Mouse (Mus musculus): ENCODE data around the gene Fam149a. TPM values are rescaled to one million over a fixed set of nuclear protein-coding genes. Genes with fewer than 3 reads are reported as not detected.

Fam149a gene
- polyA plus RNA-seq (2014; fragmentation: Nextera tagmentation; extraction: Ambion mirVana), result 12.8 and 14.1 TPM in 2 replicates

DNA sequence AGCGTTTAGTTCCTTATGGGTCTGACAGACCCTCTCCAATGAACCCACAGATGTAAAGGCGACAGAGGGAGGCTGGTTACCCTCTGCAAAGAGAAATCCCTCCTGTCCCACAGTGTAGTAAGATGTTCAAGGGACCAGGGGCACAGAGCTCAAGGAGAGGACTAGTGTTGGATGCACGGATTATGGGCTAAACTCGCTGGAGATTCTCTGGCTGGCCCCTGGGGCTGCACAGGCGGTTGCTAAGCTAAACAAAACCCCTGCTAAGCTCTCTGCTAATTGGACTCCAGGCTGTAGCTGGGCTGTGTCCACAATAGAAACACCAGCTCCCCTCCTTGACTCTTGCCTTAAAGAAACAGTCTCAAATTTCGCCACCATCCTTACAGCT is at the start of gene Fam149a:
Fam149a (minus strand) TSS at position 329 of the 385 bp plus-strand sequence.
- Histone ChIP-seq H3K27ac (no peak within 1 kb of the TSS), H3K27me3 (ENCODE audit: control insufficient read depth, insufficient read depth, low read length) (peaks cover 8% of the 10 kb centered on the region; the same call in 1 of the 2 replicates), H3K36me3 (replicated peaks; ENCODE audit: control insufficient read depth, insufficient read depth) (no peaks in the 10 kb centered on the region), H3K4me2 (replicated peaks) (peak within 1 kb of the TSS; percentile 91), H3K9me3 (ENCODE audit: control insufficient read depth, low read length) (no peaks in the 10 kb centered on the region), H3K4me3 (replicated peaks; ENCODE audit: low read length) (peak within 1 kb of the TSS; percentile 42), H3K4me1 (replicated peaks; ENCODE audit: control insufficient read depth, insufficient read depth, low read length) (peaks cover 14% of the 10 kb centered on the region), H3K9ac (peak within 1 kb of the TSS; percentile 65)
- ATAC-seq (ENCODE audit: low FRiP score) (peak; percentile 66; the same call in 1 of the 2 replicates), DNase-seq (ENCODE audit: low spot score) (peak; percentile 56)
- WGBS, result 2% methylated on average over 6 of the region's 6 CpGs

DNA sequence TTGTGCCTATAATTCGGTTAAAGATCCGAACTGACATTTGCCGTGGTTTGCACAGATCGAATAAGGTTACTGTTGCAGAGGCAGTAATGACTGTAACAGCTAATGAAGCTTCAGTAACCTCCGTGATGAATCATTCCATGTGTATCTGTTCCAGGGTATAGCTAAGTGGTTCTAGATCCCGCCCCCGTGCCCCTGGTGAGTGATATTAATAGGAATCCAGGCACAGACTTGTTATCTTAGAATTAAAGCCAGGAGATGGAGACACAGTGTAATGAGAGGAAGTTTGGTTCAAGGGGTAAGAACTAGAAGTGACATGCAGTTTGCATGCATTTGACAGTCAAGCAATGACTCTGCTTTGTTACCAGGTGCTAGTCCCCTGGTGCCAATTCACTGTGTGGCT is 38.1 kb upstream of the Fam149a start:
- no peaks in the 10 kb centered on the region for H3K9me3 ChIP-seq (ENCODE audit: control insufficient read depth, low read length)
- H3K4me1 ChIP-seq (replicated peaks; ENCODE audit: control insufficient read depth, insufficient read depth, low read length), result no peaks in the 10 kb centered on the region
- H3K4me3 ChIP-seq (replicated peaks; ENCODE audit: low read length), result no peak overlapping the region
- H3K27me3 ChIP-seq (ENCODE audit: control insufficient read depth, insufficient read depth, low read length), result no peaks in the 10 kb centered on the region
- WGBS, result 94% methylated on average over 7 of the region's 7 CpGs
- no peak overlapping the region for H3K27ac ChIP-seq
- no peaks in the 10 kb centered on the region for H3K36me3 ChIP-seq (replicated peaks; ENCODE audit: control insufficient read depth, insufficient read depth)
- ATAC-seq (ENCODE audit: low FRiP score) (no peak), DNase-seq (ENCODE audit: low spot score) (no peak)
- H3K4me2 ChIP-seq (replicated peaks), result no peak overlapping the region
- H3K9ac ChIP-seq, result no peak overlapping the region

DNA sequence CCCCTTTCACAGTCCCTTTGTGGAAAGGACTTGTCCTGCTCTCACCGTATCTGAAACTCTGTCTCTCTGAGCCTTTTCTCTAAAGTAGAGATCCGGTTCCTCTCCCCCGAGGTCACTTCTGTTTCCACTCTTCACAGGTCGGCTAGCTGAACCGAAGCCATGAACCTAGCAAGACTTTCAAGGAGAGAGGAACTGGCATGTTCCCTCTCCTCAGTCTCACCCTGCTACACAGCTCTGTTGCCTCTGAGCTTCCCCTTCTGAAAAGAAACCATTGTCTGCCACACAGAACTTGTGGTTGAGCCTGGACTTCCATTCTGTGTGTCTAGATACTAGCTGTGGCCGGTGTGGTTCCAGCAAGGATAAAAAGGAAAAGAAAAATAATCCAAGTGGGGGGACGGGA is 32.9 kb upstream of the Fam149a start:
- H3K9ac ChIP-seq, result no peak overlapping the region
- DNase-seq (ENCODE audit: low spot score) (no peak), ATAC-seq (ENCODE audit: low FRiP score) (no peak)
- H3K4me1 ChIP-seq (replicated peaks; ENCODE audit: control insufficient read depth, insufficient read depth, low read length), result no peaks in the 10 kb centered on the region
- no peak overlapping the region for H3K27ac ChIP-seq
- H3K27me3 ChIP-seq (ENCODE audit: control insufficient read depth, insufficient read depth, low read length), result no peaks in the 10 kb centered on the region
- no peaks in the 10 kb centered on the region for H3K9me3 ChIP-seq (ENCODE audit: control insufficient read depth, low read length)
- no peak overlapping the region for H3K4me2 ChIP-seq (replicated peaks)
- H3K4me3 ChIP-seq (replicated peaks; ENCODE audit: low read length), result no peak overlapping the region
- WGBS, result 91% methylated on average over 7 of the region's 7 CpGs
- H3K36me3 ChIP-seq (replicated peaks; ENCODE audit: control insufficient read depth, insufficient read depth), result no peaks in the 10 kb centered on the region

DNA sequence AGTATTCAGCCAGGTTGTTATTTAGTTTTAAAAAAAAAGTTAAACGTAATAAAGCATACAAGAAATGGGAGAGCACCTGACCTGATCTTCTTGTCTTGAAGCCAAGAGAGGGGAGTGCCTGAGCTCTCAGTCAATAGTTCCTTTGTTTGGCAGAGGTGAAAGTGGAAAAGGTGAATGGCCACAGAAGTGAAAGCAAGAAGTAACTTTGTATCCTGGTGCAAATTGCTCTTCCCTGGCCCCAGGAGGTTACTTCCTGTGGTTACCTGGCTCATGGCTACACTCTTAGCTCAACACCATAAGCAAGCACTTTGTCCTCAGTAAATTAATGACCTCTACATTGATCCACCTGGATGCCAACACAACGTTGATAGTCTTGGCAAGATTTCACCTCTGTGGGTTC is 28.8 kb upstream of the Fam149a start, which contains the start of gene Tlr3:
Tlr3 (minus strand) TSS at position 199 of the 400 bp plus-strand sequence.
- no peaks in the 10 kb centered on the region for H3K27me3 ChIP-seq (ENCODE audit: control insufficient read depth, insufficient read depth, low read length)
- H3K9me3 ChIP-seq (ENCODE audit: control insufficient read depth, low read length), result no peaks in the 10 kb centered on the region
- no peaks in the 10 kb centered on the region for H3K36me3 ChIP-seq (replicated peaks; ENCODE audit: control insufficient read depth, insufficient read depth)
- no peak within 1 kb of the TSS for H3K27ac ChIP-seq
- 0 out of 2 replicates have a peak within 1 kb of the TSS, but pooled peaks have one; percentile 37 for H3K9ac ChIP-seq
- no peaks in the 10 kb centered on the region for H3K4me1 ChIP-seq (replicated peaks; ENCODE audit: control insufficient read depth, insufficient read depth, low read length)
- 70% methylated on average over 2 of the region's 2 CpGs for WGBS
- ATAC-seq (ENCODE audit: low FRiP score) (no peak), DNase-seq (ENCODE audit: low spot score) (no peak)
- H3K4me3 ChIP-seq (replicated peaks; ENCODE audit: low read length), result peak within 1 kb of the TSS; percentile 16
- peak within 1 kb of the TSS; percentile 45 for H3K4me2 ChIP-seq (replicated peaks)

- peak overlapping the region; percentile 16 for H3K4me3 ChIP-seq (replicated peaks; ENCODE audit: low read length)
- 0 out of 2 replicates have a peak overlapping the region, but pooled peaks have one; percentile 37 for H3K9ac ChIP-seq
- H3K4me2 ChIP-seq (replicated peaks), result peak overlapping the region; percentile 45
- no peaks in the 10 kb centered on the region for H3K4me1 ChIP-seq (replicated peaks; ENCODE audit: control insufficient read depth, insufficient read depth, low read length)
- DNase-seq (ENCODE audit: low spot score) (peak; percentile 58), ATAC-seq (ENCODE audit: low FRiP score) (peak; percentile 79; the same call in 1 of the 2 replicates)
- no peak overlapping the region for H3K27ac ChIP-seq
- no peaks in the 10 kb centered on the region for H3K36me3 ChIP-seq (replicated peaks; ENCODE audit: control insufficient read depth, insufficient read depth)
- WGBS, result 11% methylated on average over 18 of the region's 18 CpGs
- no peaks in the 10 kb centered on the region for H3K9me3 ChIP-seq (ENCODE audit: control insufficient read depth, low read length)
- no peaks in the 10 kb centered on the region for H3K27me3 ChIP-seq (ENCODE audit: control insufficient read depth, insufficient read depth, low read length)
Measured at GRCm38 (mm10) chr8:45410146-45410880, 28.2 kb upstream of the Fam149a start.

- Histone ChIP-seq H3K4me2 (replicated peaks) (peak overlapping the region; percentile 45), H3K9ac (no peak overlapping the region), H3K36me3 (replicated peaks; ENCODE audit: control insufficient read depth, insufficient read depth) (no peaks in the 10 kb centered on the region), H3K4me1 (replicated peaks; ENCODE audit: control insufficient read depth, insufficient read depth, low read length) (no peaks in the 10 kb centered on the region), H3K9me3 (ENCODE audit: control insufficient read depth, low read length) (no peaks in the 10 kb centered on the region), H3K27ac (no peak overlapping the region), H3K27me3 (ENCODE audit: control insufficient read depth, insufficient read depth, low read length) (no peaks in the 10 kb centered on the region), H3K4me3 (replicated peaks; ENCODE audit: low read length) (peak overlapping the region; percentile 16)
- ATAC-seq (ENCODE audit: low FRiP score) (no peak), DNase-seq (ENCODE audit: low spot score) (no peak)
- WGBS, result 50% methylated on average over 4 of the region's 4 CpGs
Measured at GRCm38 (mm10) chr8:45409702-45410101, 27.6 kb upstream of the Fam149a start.

DNA sequence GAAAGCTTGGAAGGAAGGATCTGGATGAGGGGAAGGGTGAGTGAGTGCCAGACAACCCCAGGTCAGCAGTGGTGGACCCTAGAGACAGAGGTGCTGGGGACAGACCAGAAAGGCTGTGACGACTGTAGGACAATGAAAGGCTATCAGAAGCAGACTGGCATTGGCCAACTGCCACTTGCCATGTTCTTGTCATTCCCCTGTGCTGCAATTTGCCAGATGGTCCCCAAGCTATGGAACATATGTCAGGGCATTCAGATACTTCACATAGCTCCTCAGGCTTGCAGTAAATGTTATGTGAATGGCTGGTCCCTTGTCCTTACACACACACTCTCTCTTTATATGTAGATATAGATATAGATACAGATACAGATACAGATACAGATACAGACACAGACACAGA is 1.2 kb upstream of the Fam149a start:
- DNase-seq (ENCODE audit: low spot score), result no peak
- Histone ChIP-seq H3K27me3 (ENCODE audit: control insufficient read depth, insufficient read depth, low read length) (peaks cover 8% of the 10 kb centered on the region; the same call in 1 of the 2 replicates), H3K4me3 (replicated peaks; ENCODE audit: low read length) (no peak overlapping the region), H3K27ac (no peak overlapping the region), H3K9me3 (ENCODE audit: control insufficient read depth, low read length) (no peaks in the 10 kb centered on the region), H3K4me2 (replicated peaks) (no peak overlapping the region), H3K9ac (no peak overlapping the region), H3K36me3 (replicated peaks; ENCODE audit: control insufficient read depth, insufficient read depth) (no peaks in the 10 kb centered on the region), H3K4me1 (replicated peaks; ENCODE audit: control insufficient read depth, insufficient read depth, low read length) (peaks cover 14% of the 10 kb centered on the region)
- no peak for ATAC-seq (ENCODE audit: low FRiP score)
- 27% methylated on average over 1 of the region's 1 CpGs for WGBS

- peak overlapping the region; percentile 65 for H3K9ac ChIP-seq
- no peaks in the 10 kb centered on the region for H3K9me3 ChIP-seq (ENCODE audit: control insufficient read depth, low read length)
- H3K4me2 ChIP-seq (replicated peaks), result peak overlapping the region; percentile 91
- WGBS, result 2% methylated on average over 38 of the region's 38 CpGs
- H3K4me1 ChIP-seq (replicated peaks; ENCODE audit: control insufficient read depth, insufficient read depth, low read length), result peaks cover 14% of the 10 kb centered on the region
- ATAC-seq (ENCODE audit: low FRiP score) (peak; percentile 53; the same call in 1 of the 2 replicates), DNase-seq (ENCODE audit: low spot score) (no peak)
- H3K27me3 ChIP-seq (ENCODE audit: control insufficient read depth, insufficient read depth, low read length), result peaks cover 8% of the 10 kb centered on the region; the same call in 1 of the 2 replicates
- H3K4me3 ChIP-seq (replicated peaks; ENCODE audit: low read length), result peak overlapping the region; percentile 42
- no peak overlapping the region for H3K27ac ChIP-seq
- no peaks in the 10 kb centered on the region for H3K36me3 ChIP-seq (replicated peaks; ENCODE audit: control insufficient read depth, insufficient read depth)
Measured at GRCm38 (mm10) chr8:45381075-45381962, 772 bp downstream of the Fam149a start.

GRCm38 (mm10) chr8:45380598-45380997 is 1.5 kb downstream of the Fam149a start:
- Histone ChIP-seq H3K4me3 (replicated peaks; ENCODE audit: low read length) (no peak overlapping the region), H3K9ac (no peak overlapping the region), H3K36me3 (replicated peaks; ENCODE audit: control insufficient read depth, insufficient read depth) (no peaks in the 10 kb centered on the region), H3K4me2 (replicated peaks) (peak overlapping the region; percentile 91), H3K27me3 (ENCODE audit: control insufficient read depth, insufficient read depth, low read length) (peaks cover 8% of the 10 kb centered on the region; the same call in 1 of the 2 replicates), H3K27ac (no peak overlapping the region), H3K4me1 (replicated peaks; ENCODE audit: control insufficient read depth, insufficient read depth, low read length) (peaks cover 14% of the 10 kb centered on the region), H3K9me3 (ENCODE audit: control insufficient read depth, low read length) (no peaks in the 10 kb centered on the region)
- 9% methylated on average over 4 of the region's 4 CpGs for WGBS
- DNase-seq (ENCODE audit: low spot score) (no peak), ATAC-seq (ENCODE audit: low FRiP score) (no peak)
